Mouse (Mus musculus) regulatory T cell (primary cell): ENCODE measurements around the gene Zfp128.
"Not testable (repeated sequence)": the region's sequence is repeated elsewhere in the genome, so short reads cannot be mapped to it uniquely, and the experiment has no call there.

Experiments
- in situ Hi-C: fragments of 300-600 bp; cut with MboI, MseI; formaldehyde crosslinking; loops from one replicate; pipeline ENCODE4 v1.15.1; 2025; ENCODE audit warnings: high pct_unique_total_duplicates

Gene Zfp128

DNA sequence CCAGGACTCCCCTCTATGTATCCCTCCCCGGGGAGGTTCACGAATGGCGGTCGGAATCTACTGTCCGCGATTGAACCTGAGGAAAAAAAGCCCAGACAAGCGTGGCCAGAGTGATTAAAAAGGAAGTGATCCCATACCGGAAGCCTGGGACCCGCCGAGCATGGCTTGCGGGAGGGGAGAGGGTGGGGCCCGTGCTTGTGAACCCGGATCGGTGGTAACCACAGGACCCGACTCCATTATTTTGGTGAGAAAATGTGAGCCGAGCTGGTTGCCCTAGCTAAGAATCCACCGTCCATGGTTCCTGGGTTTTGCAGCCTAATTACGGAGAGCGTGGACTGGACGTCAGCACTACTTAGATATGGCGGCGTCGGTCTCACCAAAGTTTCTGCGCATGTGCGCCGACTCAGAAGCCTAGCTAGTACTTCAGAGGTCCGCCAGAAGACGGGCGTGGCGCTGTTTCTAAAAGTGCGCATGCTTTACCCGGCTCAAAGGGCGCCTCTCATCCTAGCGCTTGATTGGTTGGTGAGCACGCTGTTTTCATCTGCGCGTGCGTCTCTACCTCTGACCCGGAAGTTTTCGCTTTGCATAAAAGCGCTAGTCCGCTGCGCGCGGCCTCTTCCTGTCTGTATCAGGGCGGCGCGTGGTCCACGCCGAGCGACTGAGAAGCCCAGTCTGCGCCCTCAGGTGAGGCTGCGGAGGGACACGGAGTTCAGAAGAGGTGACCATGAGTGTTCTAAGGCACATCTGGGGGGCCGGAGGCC is 40.9 kb downstream of the Zfp128 start, which contains the start of gene Rps5:
Rps5 (plus strand) TSS at position 586 of the 761 bp plus-strand sequence.
- in situ Hi-C loops, result no loop called here

DNA sequence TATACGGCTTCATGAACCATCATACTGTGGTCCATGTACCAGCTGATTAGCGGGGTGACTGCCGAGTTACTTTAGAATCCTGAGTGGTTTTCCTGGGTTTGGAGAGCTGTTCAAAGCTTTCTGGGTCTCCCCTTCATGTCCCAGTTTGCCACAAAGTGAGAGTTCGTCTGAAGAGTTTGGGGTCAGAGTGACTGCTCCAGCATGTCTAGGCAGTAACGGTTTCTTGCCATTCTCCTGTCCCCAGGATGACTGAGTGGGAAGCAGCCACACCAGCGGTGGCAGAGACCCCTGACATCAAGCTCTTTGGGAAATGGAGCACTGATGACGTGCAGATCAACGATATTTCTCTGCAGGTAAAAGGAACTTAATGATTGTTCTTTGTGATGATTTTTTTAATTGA is 41.8 kb downstream of the Zfp128 start:
- in situ Hi-C loops, result no loop called here

DNA sequence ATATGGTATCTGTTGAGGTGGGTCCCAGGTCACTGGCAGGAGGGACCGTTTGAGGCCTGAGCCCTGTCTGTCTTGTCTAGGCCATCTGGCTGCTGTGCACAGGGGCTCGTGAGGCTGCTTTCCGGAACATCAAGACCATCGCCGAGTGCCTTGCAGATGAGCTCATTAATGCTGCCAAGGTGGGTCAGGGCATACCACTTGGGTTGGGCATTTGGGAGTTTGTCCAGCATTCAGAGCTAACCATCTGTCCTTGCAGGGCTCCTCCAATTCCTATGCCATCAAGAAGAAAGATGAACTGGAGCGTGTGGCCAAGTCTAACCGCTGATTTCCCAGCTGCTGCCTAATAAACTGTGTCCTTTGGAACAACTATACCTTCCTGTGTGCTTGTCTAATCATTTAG is 45.3 kb downstream of the Zfp128 start:
- in situ Hi-C loops, result no loop called here

DNA sequence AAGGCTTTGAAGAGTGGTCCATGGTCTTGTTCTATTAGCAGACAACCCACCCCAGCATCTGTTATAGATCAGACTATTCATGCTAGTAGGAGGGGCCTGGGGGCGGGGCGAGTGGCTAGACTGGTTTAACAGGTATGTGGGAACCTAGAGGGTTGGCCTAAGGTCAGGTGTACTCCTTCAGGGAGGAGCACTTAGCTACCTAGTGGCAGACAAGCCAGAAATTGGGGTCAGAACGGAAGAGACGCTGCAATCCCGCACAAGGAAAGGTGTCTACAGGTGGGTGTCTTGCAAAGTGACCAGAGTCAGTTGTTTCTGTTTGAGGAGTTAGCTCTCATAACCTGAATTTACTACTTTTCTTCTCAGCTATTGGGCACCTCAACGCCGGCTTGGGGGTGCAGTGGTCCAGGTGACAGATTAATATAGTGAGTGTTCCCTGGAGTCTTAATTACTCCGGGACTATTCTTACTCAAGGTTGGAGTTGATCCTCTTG is 46.3 kb downstream of the Zfp128 start, which contains the start of gene Rnf225:
Rnf225 (plus strand) TSS at position 226 of the 490 bp plus-strand sequence.
- in situ Hi-C loops, result no loop called here

DNA sequence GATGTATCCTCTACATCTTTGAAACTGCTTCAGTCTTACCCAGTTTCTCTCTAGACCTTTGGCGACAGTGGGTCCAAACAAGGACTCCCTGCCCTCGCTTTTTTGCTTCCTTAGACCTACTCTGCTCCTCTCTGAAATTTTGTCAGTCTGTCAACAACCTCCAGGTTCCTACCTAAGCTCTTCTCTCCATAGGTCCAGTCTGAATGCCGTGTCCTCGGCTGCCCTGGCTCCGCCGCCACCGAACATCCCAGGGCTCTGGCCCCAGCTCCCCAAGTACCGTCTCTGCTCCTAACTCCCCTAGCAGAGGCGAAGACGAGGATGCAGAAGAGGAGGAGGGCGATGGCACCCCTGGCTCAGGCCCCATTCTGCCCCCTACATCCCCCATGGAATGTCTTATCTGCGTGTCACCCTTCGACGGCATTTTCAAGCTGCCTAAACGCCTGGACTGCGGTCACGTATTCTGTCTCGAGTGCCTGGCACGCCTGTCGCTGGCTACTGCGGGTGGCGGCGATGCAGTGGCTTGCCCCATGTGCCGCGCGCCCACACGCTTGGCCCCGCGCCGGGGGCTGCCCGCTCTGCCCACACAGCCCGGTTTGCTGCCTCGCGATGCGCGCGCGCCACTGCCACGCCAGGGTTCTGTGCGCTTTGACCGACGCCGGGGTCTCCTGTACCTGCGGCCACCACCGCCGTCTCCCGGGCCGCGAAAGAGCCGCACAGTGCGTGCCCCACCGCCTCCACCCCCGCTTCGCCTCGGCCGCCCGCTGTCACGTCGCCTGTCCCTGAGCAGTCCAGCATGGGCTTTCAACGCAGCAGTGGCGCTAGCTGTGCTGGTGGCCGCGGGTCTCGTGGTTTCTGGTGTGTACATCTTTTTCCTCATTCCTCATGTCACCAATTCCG is 47.0 kb downstream of the Zfp128 start:
- in situ Hi-C loops, result no loop called here

DNA sequence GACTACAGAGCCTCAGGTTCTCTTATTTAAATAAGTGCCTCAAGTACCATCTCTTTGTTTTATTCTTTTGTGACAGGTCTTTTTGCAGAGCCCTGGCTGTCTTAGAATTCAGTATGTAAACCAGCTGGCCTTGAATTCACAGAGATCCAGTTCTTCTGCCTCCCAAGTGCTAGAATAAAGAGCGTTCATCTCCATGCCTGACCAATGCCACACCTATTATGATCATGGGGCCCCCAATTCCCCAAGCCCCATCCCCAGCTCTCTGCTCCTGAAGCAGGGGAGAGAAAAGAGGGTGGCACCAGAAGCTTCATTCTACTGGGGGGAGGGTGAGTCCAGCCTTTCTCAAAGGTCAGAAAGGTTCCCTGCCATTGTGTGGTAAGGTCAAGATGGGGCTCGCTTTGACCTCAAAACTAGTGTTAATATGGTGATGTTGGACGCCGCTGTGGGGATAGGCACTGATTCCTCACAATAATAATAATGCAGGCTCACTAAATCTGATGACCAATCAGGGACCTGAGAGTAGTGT is 52.7 kb downstream of the Zfp128 start:
- in situ Hi-C loops, result no loop called here

DNA sequence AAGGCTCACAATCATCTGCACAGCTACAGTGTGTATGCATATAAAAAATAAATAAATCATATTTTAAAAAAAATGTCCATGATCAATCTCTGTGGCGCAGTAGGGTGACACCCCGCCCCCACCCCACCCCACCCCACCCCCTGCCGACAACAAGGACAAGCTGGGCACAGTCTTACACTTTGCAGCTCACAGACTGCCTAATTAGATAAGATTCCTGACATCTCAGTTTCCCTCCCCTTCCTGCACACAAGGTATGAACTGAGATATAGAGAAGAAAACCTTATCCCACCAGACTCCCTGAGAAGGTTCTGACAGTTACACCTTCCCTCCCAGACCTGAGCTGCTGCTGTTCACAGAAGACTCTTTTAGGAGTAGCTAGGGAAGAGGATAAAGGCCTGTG is 53.8 kb downstream of the Zfp128 start:
- in situ Hi-C loops, result no loop called here

DNA sequence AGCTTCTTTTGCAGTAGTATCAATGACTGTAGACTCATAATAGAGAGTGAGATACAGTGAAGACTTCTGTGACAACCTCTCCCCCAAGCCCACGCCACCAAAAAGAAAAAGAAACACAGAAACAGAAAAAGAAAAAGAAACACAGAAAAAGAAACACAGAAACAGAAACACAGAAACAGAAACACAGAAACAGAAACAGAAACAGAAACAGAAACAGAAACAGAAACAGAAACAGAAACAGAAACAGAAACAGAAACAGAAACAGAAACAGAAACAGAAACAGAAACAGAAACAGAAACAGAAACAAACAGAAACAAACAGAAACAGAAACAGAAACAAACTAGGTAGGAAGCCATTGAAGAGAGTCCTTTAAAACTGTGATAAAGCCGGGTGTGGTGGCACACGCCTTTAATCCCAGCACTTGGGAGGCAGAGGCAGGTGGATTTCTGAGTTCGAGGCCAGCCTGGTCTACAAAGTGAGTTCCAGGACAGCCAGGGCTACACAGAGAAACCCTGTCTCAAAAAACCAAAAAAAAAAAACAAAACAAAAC is 56.4 kb downstream of the Zfp128 start:
- in situ Hi-C loops, result not testable (repeated sequence)

DNA sequence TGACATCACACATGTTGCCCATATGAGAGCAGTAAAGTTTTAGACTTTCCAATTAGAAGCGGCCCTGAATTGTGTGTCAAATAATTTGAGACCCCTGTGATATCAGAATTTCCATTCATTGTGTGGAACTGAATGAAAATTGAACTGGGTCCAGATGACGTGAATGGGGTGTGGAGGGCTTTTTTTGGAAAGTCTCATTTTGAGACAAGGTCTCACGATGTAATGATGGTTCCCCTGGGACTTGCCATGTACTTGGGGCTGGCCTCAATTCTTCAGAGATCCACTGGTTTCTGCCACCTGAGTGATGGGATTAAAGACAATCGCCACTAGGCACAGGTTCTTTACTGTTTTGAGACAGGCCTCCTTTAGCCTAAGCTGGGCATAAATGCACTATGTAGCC is 59.6 kb downstream of the Zfp128 start:
- in situ Hi-C loops, result no loop called here
